Mouse (Mus musculus) forebrain, embryonic 15.5 days (tissue): ENCODE measurements around the gene Epha10. TPM values are rescaled to one million over a fixed set of nuclear protein-coding genes. Genes with fewer than 3 reads are reported as not detected.
"Not testable (repeated sequence)": the region's sequence is repeated elsewhere in the genome, so short reads cannot be mapped to it uniquely, and the experiment has no call there.

Source experiments
- ATAC-seq: fragments of 200-750 bp; cut with Nextera tagmentation; replicated peaks from 2 replicates; pipeline ENCODE4 v1.8.0; 2017; ENCODE audit warnings: mild to moderate bottlenecking, moderate TSS enrichment, moderate library complexity
- H3K27ac ChIP-seq: fragments of 300-500 bp; sonication (generic); replicated peaks from 2 replicates; pipeline ENCODE4 v1.5.1; 2015; ENCODE audit warnings: mild to moderate bottlenecking, inconsistent platforms
- H3K27me3 ChIP-seq: fragments of 300-500 bp; sonication (generic); 2 replicates; pipeline ENCODE4 v1.6.1; 2015; ENCODE audit warnings: inconsistent platforms
- H3K36me3 ChIP-seq: fragments of 300-500 bp; sonication (generic); 2 replicates; pipeline ENCODE4 v1.6.1; 2015; ENCODE audit warnings: mild to moderate bottlenecking, inconsistent platforms
- H3K4me1 ChIP-seq: fragments of 300-500 bp; sonication (generic); 2 replicates; pipeline ENCODE4 v1.6.1; 2015; ENCODE audit warnings: inconsistent platforms
- H3K4me2 ChIP-seq: fragments of 300-500 bp; sonication (generic); replicated peaks from 2 replicates; pipeline ENCODE4 v1.6.1; 2015; ENCODE audit warnings: mild to moderate bottlenecking, inconsistent platforms
- H3K4me3 ChIP-seq: fragments of 300-500 bp; sonication (generic); 2 replicates; pipeline ENCODE4 v1.5.1; 2015; ENCODE audit warnings: mild to moderate bottlenecking, inconsistent platforms
- H3K9ac ChIP-seq: fragments of 300-500 bp; sonication (generic); replicated peaks from 2 replicates; pipeline ENCODE4 v1.6.1; 2015; ENCODE audit warnings: mild to moderate bottlenecking, inconsistent platforms
- H3K9me3 ChIP-seq: fragments of 300-500 bp; sonication (generic); 2 replicates; pipeline ENCODE4 v1.6.1; 2016; ENCODE audit warnings: inconsistent platforms
- WGBS: fragments of 180-500 bp; shearing (Covaris S2); methylation state at CpG from one replicate; pipeline ENCODE4 v1.1.7; 2015; ENCODE audit warnings: mixed read lengths; 5-methylcytosine and 5-hydroxymethylcytosine counted together
- polyA plus RNA-seq: library from polyadenylated mRNA; unstranded; fragments of >200 nt; fragmentation: Nextera tagmentation; extraction: Ambion mirVana; gene quantifications from 2 replicates; pipeline ENCODE4 v1.2.1, GENCODE M21; 2015

Epha10 gene
- polyA plus RNA-seq, 1 experiment from 2014 or later: 1.3 TPM

- H3K27ac ChIP-seq: no peak overlapping the region
Measured at GRCm38 (mm10) chr4:124899906-124900305, 19.2 kb downstream of the Epha10 start.

GRCm38 (mm10) chr4:124905417-124905816 lies 24.7 kb downstream of the Epha10 start:
- no peaks in the 10 kb centered on the region for H3K9me3 ChIP-seq

More at GRCm38 (mm10) chr4:124899906-124900305, 19.2 kb downstream of the Epha10 start:
- peaks cover 16% of the 10 kb centered on the region for H3K27me3 ChIP-seq
- no peak for ATAC-seq
- H3K4me2 ChIP-seq: no peak overlapping the region
- no peak overlapping the region for H3K4me3 ChIP-seq
- no peaks in the 10 kb centered on the region for H3K9me3 ChIP-seq
- H3K9ac ChIP-seq: no peak overlapping the region
- no peaks in the 10 kb centered on the region for H3K36me3 ChIP-seq
- WGBS: 57% methylated on average over 5 of the region's 5 CpGs
- H3K4me1 ChIP-seq: peaks cover 19% of the 10 kb centered on the region

GRCm38 (mm10) chr4:124905971-124906822 lies 25.5 kb downstream of the Epha10 start:
- H3K4me3 ChIP-seq: peak overlapping the region; percentile 15
- 6% methylated on average over 21 of the region's 21 CpGs for WGBS
- peak; percentile 43; the same call in 1 of the 2 replicates for ATAC-seq
- H3K4me2 ChIP-seq: peak overlapping the region; percentile 33
- no peaks in the 10 kb centered on the region for H3K27me3 ChIP-seq
- no peaks in the 10 kb centered on the region for H3K9me3 ChIP-seq
- 0 out of 2 replicates have a peak overlapping the region, but pooled peaks have one; percentile 14 for H3K9ac ChIP-seq
- H3K27ac ChIP-seq: peak overlapping the region; percentile 27; the same call in 1 of the 2 replicates
- no peaks in the 10 kb centered on the region for H3K36me3 ChIP-seq
- peaks cover 9% of the 10 kb centered on the region for H3K4me1 ChIP-seq

More at GRCm38 (mm10) chr4:124905417-124905816, 24.7 kb downstream of the Epha10 start:
- Histone ChIP-seq H3K4me2 (no peak overlapping the region), H3K4me3 (no peak overlapping the region), H3K27me3 (no peaks in the 10 kb centered on the region), H3K36me3 (no peaks in the 10 kb centered on the region), H3K9ac (no peak overlapping the region), H3K27ac (no peak overlapping the region), H3K4me1 (peaks cover 9% of the 10 kb centered on the region)
- WGBS: 78% methylated on average over 4 of the region's 4 CpGs
- ATAC-seq: no peak

- H3K4me2 ChIP-seq: no peak overlapping the region
- no peak overlapping the region for H3K27ac ChIP-seq
- H3K4me1 ChIP-seq: no peaks in the 10 kb centered on the region
- no peak overlapping the region for H3K9ac ChIP-seq
- H3K27me3 ChIP-seq: no peaks in the 10 kb centered on the region
- H3K4me3 ChIP-seq: no peak overlapping the region
- no peak for ATAC-seq
- peaks cover 39% of the 10 kb centered on the region for H3K36me3 ChIP-seq
- 83% methylated on average over 5 of the region's 5 CpGs for WGBS
- no peaks in the 10 kb centered on the region for H3K9me3 ChIP-seq
Measured at GRCm38 (mm10) chr4:124928102-124928501, 47.4 kb downstream of the Epha10 start.

GRCm38 (mm10) chr4:124936613-124937471 lies 56.1 kb downstream of the Epha10 start, which contains the start of gene 9930104L06Rik:
Gene 9930104L06Rik (plus strand): TSS chr4:124937048.
- H3K4me3 ChIP-seq: peak within 1 kb of the TSS; percentile 76
- H3K9ac ChIP-seq: peak within 1 kb of the TSS; percentile 72
- H3K27me3 ChIP-seq: no peaks in the 10 kb centered on the region
- peak; percentile 100 for ATAC-seq
- peak within 1 kb of the TSS; percentile 93 for H3K4me2 ChIP-seq
- H3K9me3 ChIP-seq: no peaks in the 10 kb centered on the region
- H3K4me1 ChIP-seq: peaks cover 27% of the 10 kb centered on the region
- no peak within 1 kb of the TSS for H3K27ac ChIP-seq
- peaks cover 19% of the 10 kb centered on the region for H3K36me3 ChIP-seq
- under 1% methylated on average over 52 of the region's 52 CpGs for WGBS

GRCm38 (mm10) chr4:124939211-124939610 lies 58.5 kb downstream of the Epha10 start, which contains the start of gene Cdca8:
Gene Cdca8 (minus strand): TSS chr4:124939311.
- not testable (repeated sequence) for H3K27ac ChIP-seq, H3K9me3 ChIP-seq, ATAC-seq, H3K4me2 ChIP-seq, H3K27me3 ChIP-seq, H3K9ac ChIP-seq, H3K4me3 ChIP-seq
- WGBS: 86% methylated on average over 4 of the region's 4 CpGs
- H3K4me1 ChIP-seq: peaks cover 27% of the 10 kb centered on the region
- peaks cover 19% of the 10 kb centered on the region for H3K36me3 ChIP-seq

GRCm38 (mm10) chr4:124943022-124943421 lies 62.3 kb downstream of the Epha10 start:
- 8% methylated on average over 4 of the region's 4 CpGs for WGBS
- Histone ChIP-seq H3K9ac (no peak overlapping the region), H3K9me3 (no peaks in the 10 kb centered on the region), H3K36me3 (peaks cover 19% of the 10 kb centered on the region), H3K27ac (no peak overlapping the region), H3K4me2 (no peak overlapping the region), H3K27me3 (no peaks in the 10 kb centered on the region), H3K4me1 (peaks cover 4% of the 10 kb centered on the region), H3K4me3 (no peak overlapping the region)
- ATAC-seq: no peak

- H3K4me3 ChIP-seq: no peak overlapping the region
- H3K36me3 ChIP-seq: peaks cover 15% of the 10 kb centered on the region
- no peaks in the 10 kb centered on the region for H3K9me3 ChIP-seq
- H3K4me2 ChIP-seq: no peak overlapping the region
- ATAC-seq: no peak
- WGBS: 95% methylated on average over 5 of the region's 5 CpGs
- H3K27me3 ChIP-seq: no peaks in the 10 kb centered on the region
- H3K27ac ChIP-seq: no peak overlapping the region
- H3K9ac ChIP-seq: no peak overlapping the region
- no peaks in the 10 kb centered on the region for H3K4me1 ChIP-seq
Measured at GRCm38 (mm10) chr4:124943781-124944180, 63.1 kb downstream of the Epha10 start.

GRCm38 (mm10) chr4:124944961-124945360 lies 64.3 kb downstream of the Epha10 start:
- no peaks in the 10 kb centered on the region for H3K27me3 ChIP-seq
- H3K27ac ChIP-seq: no peak overlapping the region
- 54% methylated on average over 2 of the region's 2 CpGs for WGBS
- no peak overlapping the region for H3K9ac ChIP-seq
- H3K4me2 ChIP-seq: no peak overlapping the region
- no peaks in the 10 kb centered on the region for H3K9me3 ChIP-seq
- ATAC-seq: no peak
- peaks cover 10% of the 10 kb centered on the region for H3K36me3 ChIP-seq
- H3K4me3 ChIP-seq: no peak overlapping the region
- no peaks in the 10 kb centered on the region for H3K4me1 ChIP-seq

GRCm38 (mm10) chr4:124949488-124949887 lies 68.8 kb downstream of the Epha10 start:
- no peak overlapping the region for H3K27ac ChIP-seq
- no peak overlapping the region for H3K4me3 ChIP-seq
- H3K36me3 ChIP-seq: no peaks in the 10 kb centered on the region
- no peaks in the 10 kb centered on the region for H3K27me3 ChIP-seq
- H3K9ac ChIP-seq: no peak overlapping the region
- no peak overlapping the region for H3K4me2 ChIP-seq
- ATAC-seq: no peak
- H3K9me3 ChIP-seq: no peaks in the 10 kb centered on the region
- WGBS: 64% methylated on average over 3 of the region's 3 CpGs
- no peaks in the 10 kb centered on the region for H3K4me1 ChIP-seq

- H3K4me3 ChIP-seq: no peak overlapping the region
- no peaks in the 10 kb centered on the region for H3K36me3 ChIP-seq
- no peaks in the 10 kb centered on the region for H3K27me3 ChIP-seq
- no peak overlapping the region for H3K9ac ChIP-seq
- no peak overlapping the region for H3K27ac ChIP-seq
- WGBS: 84% methylated on average over 21 of the region's 21 CpGs
- H3K4me1 ChIP-seq: no peaks in the 10 kb centered on the region
- no peaks in the 10 kb centered on the region for H3K9me3 ChIP-seq
- ATAC-seq: no peak
- no peak overlapping the region for H3K4me2 ChIP-seq
Measured at GRCm38 (mm10) chr4:124950181-124951035, 69.7 kb downstream of the Epha10 start.
